Comparison of ENCODE assay signal across 11 mouse cellular contexts in the genomic region with DNA sequence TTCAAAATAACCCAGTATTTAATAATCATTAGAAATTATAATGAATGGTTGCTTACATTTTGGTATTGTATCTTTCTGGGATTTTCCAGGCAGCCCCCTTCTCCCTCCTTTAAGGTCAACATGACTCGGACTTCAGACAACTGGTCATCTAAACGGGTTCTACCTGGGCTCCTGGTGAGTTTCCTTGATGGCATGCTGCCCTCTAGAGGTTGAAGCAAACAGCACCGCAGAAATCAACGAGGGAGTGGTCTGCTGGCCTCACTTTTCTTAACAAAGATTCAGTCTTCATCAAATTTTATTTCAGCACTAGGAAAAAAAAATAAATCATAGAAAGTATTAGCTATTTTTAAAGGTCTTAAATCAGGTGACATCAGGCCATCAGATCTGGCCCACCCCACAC. TPM values are rescaled to one million over a fixed set of nuclear protein-coding genes. Genes with fewer than 3 reads are reported as not detected.
A peak's percentile ranks its signal among the peaks of the same experiment; 100 is the strongest.
DNase-seq lines count a peak whose midpoint lies in the region; ATAC-seq and TF ChIP-seq lines count a peak whose summit lies in the region.
"Had no signal": no experiment of that assay in that cellular context is flagged by ENCODE, and none has a peak within 500 bp of the region (broad histone marks: within the 10 kb centered on the region; RNA-seq: fewer than 3 reads in every experiment).

No protein-coding gene starts in this region.

- DNase-seq in heart, postnatal 0 days (ENCODE audit: low spot score) = no peak
- no peak for DNase-seq in heart, adult 11 months
- DNase-seq in right cerebral cortex, adult 2 months (ENCODE audit: low spot score in 2 of 2) = peak; percentile 34 to 57
- DNase-seq in right cerebral cortex, adult 18-20 months = no peak
- no peak for DNase-seq in brain, embryonic 14.5 days (ENCODE audit: low read depth)
- no peak for DNase-seq in natural killer cell, adult 2 months (ENCODE audit: low spot score in 2 of 2)

- no peaks in the 10 kb centered on the region for H3K4me1 ChIP-seq in heart, postnatal 0 days (ENCODE audit: control insufficient read depth, insufficient read depth)
- no peaks in the 10 kb centered on the region for H3K4me1 ChIP-seq in small intestine, adult 2 months (ENCODE audit: control insufficient read depth, insufficient read depth, insufficient read length, low read length)

- TF ChIP-seq CTCF in heart, postnatal 0 days (IDR thresholded peaks at IDR 0.05; ENCODE audit: low read depth) = peak; percentile 47
- TF ChIP-seq CTCF in brain, embryonic 14.5 days (IDR thresholded peaks at IDR 0.05; ENCODE audit: borderline replicate concordance, extremely low read depth, insufficient read depth, insufficient read length) = peak; percentile 66; the same call in 1 of the 2 replicates
- peak; percentile 54; the same call in 1 of the 2 replicates for TF ChIP-seq CTCF in small intestine, adult 2 months (IDR thresholded peaks at IDR 0.05; ENCODE audit: extremely low read depth, insufficient read length, insufficient replicate concordance, low read depth, low read length)

- no peak for TF ChIP-seq EP300 in heart, postnatal 0 days (IDR thresholded peaks at IDR 0.05; ENCODE audit: low read depth)

- H3K36me3 ChIP-seq in heart, postnatal 0 days (replicated peaks; ENCODE audit: control insufficient read depth, insufficient read depth, low read length) = no peaks in the 10 kb centered on the region
- H3K36me3 ChIP-seq in small intestine, adult 2 months (ENCODE audit: control insufficient read depth, insufficient read depth, low read length) = no peaks in the 10 kb centered on the region

- H3K27me3 ChIP-seq in heart, postnatal 0 days (ENCODE audit: control insufficient read depth, insufficient read depth, low read length) = no peaks in the 10 kb centered on the region
- no peaks in the 10 kb centered on the region for H3K27me3 ChIP-seq in small intestine, adult 2 months (ENCODE audit: control insufficient read depth, insufficient read depth, low read length)

- no peaks in the 10 kb centered on the region for H3K9me3 ChIP-seq in heart, postnatal 0 days (replicated peaks; ENCODE audit: control insufficient read depth, low read length)

- no peak overlapping the region for H3K4me2 ChIP-seq in heart, postnatal 0 days (ENCODE audit: low read depth, low read length)

- no peak overlapping the region for H3K27ac ChIP-seq in heart, postnatal 0 days (ENCODE audit: low read depth)
- no peak overlapping the region for H3K27ac ChIP-seq in small intestine, adult 2 months (ENCODE audit: insufficient read depth, low read depth, low read length)

- H3K9ac ChIP-seq in heart, postnatal 0 days (replicated peaks; ENCODE audit: low read depth, low read length) = no peak overlapping the region

- no peak for TF ChIP-seq POLR2A in brain, embryonic 14.5 days (IDR thresholded peaks at IDR 0.05; ENCODE audit: borderline replicate concordance, extremely low read depth, insufficient read depth, insufficient read length, poor library complexity, severe bottlenecking)
- TF ChIP-seq POLR2A in small intestine, adult 2 months (IDR thresholded peaks at IDR 0.05; ENCODE audit: low read depth, low read length) = no peak

- ATAC-seq in heart, postnatal 0 days (ENCODE audit: insufficient read depth, low read depth) = no peak
- ATAC-seq in megakaryocyte-erythroid progenitor cell, adult 5-6 weeks (replicated peaks; ENCODE audit: low FRiP score, low TSS enrichment, poor library complexity, severe bottlenecking) = no peak

- WGBS in heart, postnatal 0 days = 4% methylated on average over 4 of the region's 4 CpGs
- WGBS in small intestine, adult 2 months = 8% methylated on average over 4 of the region's 4 CpGs

- H3K4me3 ChIP-seq in heart, postnatal 0 days (ENCODE audit: low read depth, low read length) = no peak overlapping the region
- H3K4me3 ChIP-seq in small intestine, adult 2 months (ENCODE audit: low read depth, low read length) = no peak overlapping the region

RNA-seq across cellular contexts. Expression of a gene that starts 21.4 kb away (rescaled TPM):
- total RNA-seq in heart, postnatal 0 days (2014; rRNA removed; ENCODE audit: low replicate concordance) = not detected in 2 replicates
- polyA plus RNA-seq in heart, postnatal 0 days (2015; fragmentation: Nextera tagmentation; extraction: Ambion mirVana) = not detected in 2 replicates
- 0.26 and 0.29 TPM in 2 replicates for polyA plus RNA-seq in brain, embryonic 14.5 days (2012; rRNA removed)
- 0.15 and 0.27 TPM in 2 replicates for polyA plus RNA-seq in small intestine, adult 2 months (2012; rRNA removed)
- not detected in 2 replicates for total RNA-seq in megakaryocyte-erythroid progenitor cell, adult 5-6 weeks (2014; fragmentation: Nextera tagmentation)
- not detected in 2 replicates for total RNA-seq in megakaryocyte-erythroid progenitor cell, adult 5-6 weeks (2017)
- total RNA-seq: neutrophil, adult 5-6 weeks had no signal
- polyA plus RNA-seq: intestine, embryonic 14.5 days; liver, embryonic 16.5 days had no signal

RNA-seq across cellular contexts. Expression of a gene that starts 55.0 kb away (rescaled TPM):
- total RNA-seq in heart, postnatal 0 days (2014; rRNA removed; ENCODE audit: low replicate concordance) = not detected in 2 replicates
- polyA plus RNA-seq in heart, postnatal 0 days (2015; fragmentation: Nextera tagmentation; extraction: Ambion mirVana) = 0.05 TPM in 2 replicates
- 29.4 and 75.7 TPM in 2 replicates for polyA plus RNA-seq in brain, embryonic 14.5 days (2012; rRNA removed)
- not detected in 2 replicates for polyA plus RNA-seq in small intestine, adult 2 months (2012; rRNA removed)
- not detected in 2 replicates for total RNA-seq in megakaryocyte-erythroid progenitor cell, adult 5-6 weeks (2014; fragmentation: Nextera tagmentation)
- total RNA-seq in megakaryocyte-erythroid progenitor cell, adult 5-6 weeks (2017) = not detected in 2 replicates
- total RNA-seq: neutrophil, adult 5-6 weeks had no signal
- polyA plus RNA-seq: intestine, embryonic 14.5 days; liver, embryonic 16.5 days had no signal

Comparison
In these comparisons a context has a peak if more than half of its experiments do, and no peak if none do; other contexts are left out.
1. DNase-seq: peak in right cerebral cortex, adult 2 months (2 of 2); none in heart, postnatal 0 days (single experiment), heart, adult 11 months (single experiment), right cerebral cortex, adult 18-20 months (single experiment), brain, embryonic 14.5 days (single experiment) and natural killer cell, adult 2 months (0 of 2).
2. RNA of a gene that starts 55.0 kb away (polyA plus RNA-seq): 29.4 to 75.7 TPM in brain, embryonic 14.5 days; 0.05 TPM in heart, postnatal 0 days and not detected in small intestine, adult 2 months; every median in the first group is over 10 times any median in the second.
3. Peak in every context shown above with its lines, with median percentiles within 50 percentile points of each other: CTCF ChIP-seq.